Mouse (Mus musculus): ENCODE results near the gene Rap1a.

Gene Rap1a

DNA sequence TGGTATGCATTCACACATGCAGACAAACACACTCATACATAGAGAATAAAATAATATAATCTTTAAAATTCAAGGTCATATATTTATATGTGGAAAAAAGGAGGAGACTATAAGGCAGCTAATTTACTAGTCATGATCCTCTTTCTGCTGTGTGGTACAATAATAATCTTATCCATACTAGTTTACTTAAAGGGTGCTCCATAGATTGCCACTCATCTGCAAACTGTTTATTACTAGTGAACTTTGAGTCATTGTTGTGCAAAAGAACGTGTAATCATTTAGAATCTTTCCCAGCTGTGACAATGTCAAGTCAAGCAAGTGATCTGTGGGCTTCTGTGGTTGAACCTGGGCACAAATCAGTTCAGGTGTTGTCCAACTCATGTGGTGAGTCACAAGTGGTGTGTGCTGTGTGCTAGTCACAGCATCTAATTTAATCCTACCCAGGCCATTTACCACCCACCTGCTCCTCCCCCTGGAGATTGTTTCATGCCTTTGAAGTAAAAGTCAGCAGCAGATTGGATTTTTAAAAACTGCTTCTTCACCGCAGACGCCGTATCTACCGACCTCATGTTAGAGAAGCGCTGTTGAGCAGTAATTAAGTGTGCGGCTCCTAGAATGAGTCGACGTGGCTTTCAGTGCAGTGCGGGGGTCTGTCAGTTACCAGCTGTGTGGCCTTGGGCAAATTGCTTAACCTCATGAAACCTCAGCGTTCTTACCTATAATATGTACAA lies 5.5 kb upstream of the Rap1a start:
- no peak for DNase-seq (ENCODE audit: low spot score)

DNA sequence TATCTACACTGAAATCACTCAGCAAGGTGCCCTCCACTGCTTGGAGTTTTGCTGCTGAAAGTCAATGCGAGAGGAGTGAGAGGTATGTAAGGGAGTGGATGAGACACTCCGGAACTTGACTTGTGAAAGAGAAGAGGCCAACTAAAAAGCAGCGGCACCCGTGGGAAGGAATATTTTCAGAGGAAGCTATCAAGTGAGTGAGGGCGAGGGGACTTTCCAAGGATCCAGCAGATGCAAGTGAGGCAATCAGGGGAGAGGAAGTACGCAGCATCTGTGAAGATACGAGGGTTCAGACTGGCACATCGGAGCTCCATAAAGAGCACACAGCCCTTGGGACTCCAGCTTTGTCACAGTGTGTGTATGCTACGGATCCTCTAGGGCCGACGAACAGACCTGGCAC lies 2.5 kb upstream of the Rap1a start:
- no peak for DNase-seq (ENCODE audit: low spot score)

DNA sequence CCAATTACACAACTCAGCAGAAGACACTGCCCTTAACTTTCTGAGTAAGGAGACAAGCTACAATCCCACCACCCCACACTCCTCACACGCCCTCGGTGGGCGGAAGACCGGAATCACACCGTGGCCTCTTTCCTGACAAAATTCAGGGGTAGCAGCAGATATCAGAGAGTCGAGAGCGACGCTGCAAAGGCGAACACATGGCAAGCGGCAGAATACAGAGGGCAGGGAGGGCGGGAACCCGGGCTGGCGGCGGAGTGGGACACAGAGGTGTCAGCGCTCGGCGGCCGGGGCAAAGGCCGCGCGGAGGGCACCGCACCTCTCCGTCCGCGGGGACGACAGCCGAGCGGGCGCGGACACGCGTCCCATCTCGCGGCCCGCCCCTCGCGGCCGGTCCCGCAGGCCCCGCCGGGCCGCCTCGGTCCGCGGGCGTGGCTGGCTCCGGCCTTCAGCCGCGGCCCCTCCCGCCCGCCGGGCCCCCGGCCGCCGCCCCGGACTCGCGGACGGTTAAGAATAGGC lies 403 bp downstream of the Rap1a start:
- DNase-seq (ENCODE audit: low spot score) = peak; percentile 67

DNA sequence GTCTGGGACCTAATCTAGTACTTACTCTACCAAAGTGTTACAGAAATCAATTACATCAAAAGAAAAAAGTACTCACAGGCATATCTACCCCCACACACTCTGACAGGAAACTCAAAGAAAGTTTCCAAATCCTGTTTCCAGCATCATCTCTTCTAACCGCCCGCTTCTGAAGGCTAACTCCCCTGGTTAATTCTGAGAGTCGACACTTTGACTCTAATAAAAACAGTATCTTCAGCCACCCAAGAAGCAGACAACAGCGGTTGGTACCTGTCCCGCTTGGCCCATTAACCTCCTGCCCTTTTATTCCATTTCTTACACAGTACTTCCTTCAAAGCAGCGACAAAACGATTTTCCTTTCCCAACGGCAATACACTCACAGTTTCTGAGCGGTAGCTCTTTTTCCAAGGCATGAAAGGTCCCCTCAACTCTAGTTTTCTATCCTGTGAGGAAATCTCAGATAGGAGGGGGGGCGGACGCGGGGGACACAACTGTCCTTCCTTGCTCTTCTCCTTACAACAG lies 921 bp downstream of the Rap1a start:
- DNase-seq (ENCODE audit: low spot score) = no peak

DNA sequence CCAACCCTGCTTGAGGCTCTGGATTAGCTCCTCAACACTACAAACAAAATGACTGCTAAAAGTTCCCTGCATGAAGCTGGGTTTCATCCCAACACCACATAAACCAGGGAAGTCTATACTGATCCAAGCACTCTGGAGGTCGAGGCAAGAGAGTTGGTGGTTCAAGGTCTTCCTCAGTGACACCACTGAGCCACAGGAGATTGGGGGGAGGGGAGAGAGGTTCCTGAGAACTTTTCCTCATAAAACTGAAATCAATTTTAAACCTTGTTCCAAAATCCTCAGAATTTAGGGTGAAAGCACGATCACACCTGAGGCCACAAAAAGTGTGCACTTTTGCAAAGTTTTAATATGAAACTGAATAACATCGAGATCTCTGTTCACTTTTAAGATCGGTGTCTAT lies 1.8 kb downstream of the Rap1a start:
- no peak for DNase-seq (ENCODE audit: low spot score)

DNA sequence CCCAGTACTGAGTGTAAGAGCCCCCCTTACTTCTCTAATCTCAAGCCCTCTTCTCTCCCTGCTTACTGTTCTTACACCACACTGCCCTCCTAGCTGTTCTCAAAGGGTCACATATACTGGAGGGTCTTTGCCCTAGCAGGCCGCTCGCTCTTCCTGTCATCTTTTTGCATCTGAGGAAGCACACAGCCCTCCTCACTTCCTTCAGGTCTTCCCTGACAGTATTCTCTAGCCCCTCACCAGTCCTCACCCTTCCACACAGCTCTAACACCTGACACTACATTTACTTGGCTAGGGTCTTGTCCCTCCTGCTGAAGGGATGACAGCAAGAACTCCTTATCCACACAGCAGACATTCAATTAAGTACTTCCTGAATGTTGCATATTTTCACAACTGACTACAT lies 2.4 kb downstream of the Rap1a start:
- DNase-seq (ENCODE audit: low spot score) = no peak

DNA sequence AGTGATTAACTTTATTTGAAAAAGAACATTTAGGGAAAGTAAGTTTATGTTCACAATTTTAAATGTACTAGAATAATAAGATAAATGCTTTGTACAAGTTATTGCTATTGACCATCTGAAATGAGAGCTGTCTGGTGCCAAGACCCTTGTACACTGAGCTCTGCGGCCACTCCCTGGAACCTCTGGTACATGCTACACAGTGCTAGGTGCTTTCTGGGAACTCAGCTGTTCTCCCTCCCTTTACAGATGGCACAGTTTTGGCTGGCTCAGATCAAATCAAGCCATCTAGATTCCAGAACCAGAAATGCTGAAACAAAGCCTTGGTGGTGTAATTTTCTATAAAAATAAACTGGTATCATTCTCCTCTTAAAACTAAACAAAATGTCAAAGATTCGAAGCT lies 3.7 kb downstream of the Rap1a start:
- no peak for DNase-seq (ENCODE audit: low spot score)

DNA sequence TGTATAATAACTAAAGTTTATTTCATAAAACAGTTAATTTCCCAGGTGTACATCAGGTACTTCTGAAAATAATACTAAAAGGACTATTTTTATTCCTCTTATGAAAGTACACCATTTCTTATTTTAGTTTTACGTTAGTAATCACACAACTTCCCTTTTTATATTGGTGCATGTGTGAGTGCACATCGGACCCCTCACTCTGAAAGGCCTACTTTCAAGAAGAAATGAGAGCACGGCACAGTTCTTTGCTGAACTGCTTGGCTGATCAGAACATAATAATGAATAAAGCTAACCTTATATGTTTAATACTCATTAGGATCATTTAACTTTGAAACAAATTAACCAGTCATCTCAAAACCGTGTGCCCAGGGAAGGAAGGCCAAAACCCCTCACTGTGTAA lies 4.4 kb downstream of the Rap1a start:
- DNase-seq (ENCODE audit: low spot score) = no peak

DNA sequence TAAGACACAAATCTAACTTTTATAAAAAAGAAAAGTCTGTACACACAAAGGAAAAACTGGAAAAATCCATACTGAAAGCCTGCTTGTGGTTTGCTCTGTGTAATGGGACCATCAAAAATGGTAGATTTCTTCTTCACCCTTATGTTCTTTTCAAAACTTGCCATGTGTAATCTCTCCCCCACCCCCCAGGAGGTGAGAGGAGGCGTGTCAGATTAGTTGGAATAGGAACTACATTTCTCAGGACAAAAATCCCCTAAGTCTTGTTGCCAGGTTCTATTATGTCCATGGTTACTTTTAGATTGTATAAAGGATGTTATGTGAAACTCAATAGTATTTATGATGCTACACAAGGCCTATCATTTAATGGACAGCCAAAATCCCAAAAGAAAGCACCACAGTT lies 6.8 kb downstream of the Rap1a start:
- DNase-seq (ENCODE audit: low spot score) = no peak

DNA sequence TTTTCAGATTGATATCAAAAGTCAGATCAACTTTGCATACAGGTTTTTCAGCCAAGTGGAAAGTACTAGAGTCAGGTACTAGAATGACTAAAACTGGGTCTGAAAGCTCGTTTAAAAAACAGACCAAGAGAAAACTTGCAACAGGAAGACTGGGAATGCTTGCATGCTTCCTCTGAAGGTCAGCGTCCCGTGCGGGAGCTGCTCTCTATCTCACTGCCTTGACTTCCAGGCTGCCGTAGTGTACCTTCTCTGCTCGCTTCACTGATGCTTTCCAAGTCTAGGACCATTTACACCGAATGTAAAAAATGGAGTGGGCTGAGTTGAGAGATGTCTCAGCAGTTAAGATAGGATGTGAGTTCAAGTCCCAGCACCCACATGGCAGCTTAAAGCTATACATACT lies 8.8 kb downstream of the Rap1a start:
- no peak for DNase-seq (ENCODE audit: low spot score)

DNA sequence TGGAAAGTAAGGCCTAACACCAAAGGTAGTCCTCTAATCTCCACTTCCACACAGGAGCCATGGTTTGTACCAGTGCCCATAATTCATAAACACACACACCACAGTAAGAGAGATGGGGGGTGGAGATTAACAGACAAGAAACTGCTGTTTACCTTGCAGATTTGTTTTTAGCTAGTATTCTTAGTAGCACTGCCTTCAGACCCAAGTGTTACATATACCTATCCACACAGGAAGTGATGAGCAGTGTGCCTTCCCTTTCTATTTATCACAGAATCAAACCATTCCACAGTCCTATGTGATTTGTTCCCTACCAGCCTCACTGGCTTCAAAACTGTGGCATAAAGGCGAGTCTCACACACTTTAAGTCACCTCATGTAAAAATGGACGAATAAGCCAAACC lies 10.0 kb downstream of the Rap1a start:
- DNase-seq (ENCODE audit: low spot score) = no peak

DNA sequence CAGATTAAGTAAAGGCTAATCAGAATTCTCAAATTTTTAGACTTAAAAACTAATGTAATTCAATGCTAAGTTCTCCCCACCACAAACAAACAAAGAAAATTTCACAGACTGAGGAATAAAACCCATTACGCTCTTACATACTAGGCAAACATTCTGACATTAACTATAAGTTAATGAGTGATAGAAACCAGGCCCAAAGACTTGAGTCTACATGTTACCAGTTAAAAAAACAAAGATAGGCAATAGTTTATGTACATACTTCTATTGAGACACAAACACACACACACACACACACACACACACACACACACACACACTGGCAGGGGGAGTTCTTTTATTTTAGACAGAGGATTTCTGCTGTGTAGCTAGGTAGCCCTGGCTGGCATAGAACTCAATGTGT lies 10.8 kb downstream of the Rap1a start:
- no peak for DNase-seq (ENCODE audit: low spot score)

DNA sequence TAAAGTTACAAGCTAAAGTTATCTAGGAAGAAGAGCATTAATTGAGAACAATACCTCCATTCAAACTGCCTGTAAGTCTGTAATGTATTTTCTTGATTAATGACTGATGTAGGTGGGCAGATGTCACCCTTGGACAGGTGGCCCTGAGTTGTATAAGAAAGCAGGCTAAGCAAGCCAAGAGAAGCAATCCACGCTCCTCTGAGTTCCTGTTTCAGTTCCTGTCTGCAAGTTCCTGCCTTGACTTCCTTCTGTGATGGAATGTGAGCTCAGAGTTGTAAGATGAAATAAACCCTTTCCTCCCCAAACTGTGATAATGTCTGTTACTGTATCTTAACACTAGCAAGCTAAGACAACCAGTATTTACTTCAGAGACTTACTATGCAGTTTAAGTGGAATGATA lies 11.4 kb downstream of the Rap1a start:
- DNase-seq (ENCODE audit: low spot score) = no peak

DNA sequence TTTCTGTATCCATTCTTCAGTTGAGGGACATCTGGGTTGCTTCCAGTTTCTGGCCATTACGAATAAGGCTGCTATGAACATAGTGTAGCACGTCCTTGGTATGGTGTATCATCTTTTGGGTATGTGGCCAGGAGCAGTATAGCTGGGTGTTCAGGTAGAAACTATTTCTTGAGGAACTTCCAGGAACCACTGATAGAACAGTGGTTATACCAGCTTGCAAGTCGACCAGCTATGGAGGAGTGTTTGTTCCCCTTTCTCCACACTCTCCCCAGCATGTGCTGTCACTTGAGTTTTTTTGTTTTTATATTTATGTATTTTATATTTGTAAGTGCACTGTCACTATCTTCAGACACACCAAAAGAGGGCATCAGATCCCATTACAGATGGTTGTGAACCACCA lies 13.8 kb downstream of the Rap1a start:
- DNase-seq (ENCODE audit: low spot score) = no peak

DNA sequence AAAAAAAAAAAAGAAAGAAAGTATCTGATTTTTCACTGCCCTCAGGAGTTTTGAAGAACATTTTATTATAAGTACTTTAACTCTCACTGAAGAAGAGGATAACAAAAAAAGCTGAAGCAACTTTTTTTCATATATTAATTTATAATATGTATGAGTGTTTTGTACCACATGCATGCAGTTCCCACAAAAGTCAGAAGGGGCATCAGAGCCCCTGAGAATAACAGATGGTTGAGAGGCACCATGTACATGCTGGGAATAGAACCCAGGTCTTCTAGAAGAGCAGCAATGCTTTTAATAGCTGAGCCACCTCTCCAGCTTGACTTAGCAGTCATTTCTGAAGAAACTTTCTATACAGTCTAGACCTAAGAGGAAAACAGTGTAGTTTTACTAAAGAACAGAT lies 15.3 kb downstream of the Rap1a start:
- DNase-seq (ENCODE audit: low spot score) = no peak

DNA sequence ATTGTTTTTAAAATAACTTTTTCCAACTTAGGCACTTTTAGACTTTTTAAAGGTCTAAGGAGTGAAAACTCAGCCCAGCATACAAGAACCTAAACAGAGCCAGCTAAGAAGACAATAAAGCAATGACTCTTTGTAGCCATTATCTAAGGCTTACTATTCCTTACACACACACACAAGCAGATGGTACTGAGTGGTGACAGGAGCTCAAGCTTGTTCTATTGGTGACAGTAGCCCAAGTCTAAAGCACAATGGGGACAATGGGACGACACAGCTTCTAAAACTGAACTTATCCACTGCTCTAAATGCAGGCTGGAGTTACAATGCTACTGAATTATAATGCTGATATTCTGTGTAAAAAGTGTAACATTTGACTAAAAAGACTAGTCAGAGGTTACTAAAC lies 17.3 kb downstream of the Rap1a start:
- DNase-seq (ENCODE audit: low spot score) = no peak

DNA sequence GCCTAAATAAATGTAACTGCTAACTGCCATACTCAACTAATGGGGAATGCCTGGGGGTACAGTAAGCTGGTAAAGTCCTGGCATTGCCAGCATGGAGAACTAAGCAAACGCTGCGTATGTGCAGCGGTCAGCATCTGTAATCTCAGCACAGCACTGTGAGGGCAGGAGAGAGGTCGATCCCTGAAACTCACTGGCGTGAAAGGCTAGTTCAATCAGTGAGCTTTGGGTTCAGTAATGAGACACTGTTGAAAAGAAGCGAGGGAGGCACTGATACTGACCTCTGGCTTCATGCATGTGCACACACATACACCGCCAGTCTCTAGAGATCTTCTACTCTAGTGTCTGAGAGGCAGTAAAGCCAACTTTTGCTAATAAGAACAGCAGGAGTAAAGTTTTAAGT lies 18.7 kb downstream of the Rap1a start:
- no peak for DNase-seq (ENCODE audit: low spot score)

DNA sequence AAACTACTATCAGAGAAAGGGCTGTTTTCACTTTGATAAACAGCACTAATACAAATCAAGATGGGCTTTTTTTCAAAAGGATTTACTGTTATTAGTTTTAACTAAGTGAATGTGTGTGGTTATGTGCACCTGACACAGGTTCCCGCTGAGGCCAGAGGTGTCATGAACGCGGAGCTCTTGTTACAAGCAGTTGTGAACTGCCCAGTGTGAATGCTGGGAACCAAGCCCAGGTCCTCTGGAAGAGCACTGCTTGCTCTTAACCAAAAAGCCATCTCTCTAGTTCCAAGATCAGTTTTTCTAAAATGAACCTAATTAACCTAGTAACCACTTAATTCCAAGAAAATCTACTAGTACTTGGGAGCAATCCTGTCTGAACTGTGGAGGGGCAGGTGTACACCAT lies 23.1 kb downstream of the Rap1a start:
- DNase-seq (ENCODE audit: low spot score) = no peak

DNA sequence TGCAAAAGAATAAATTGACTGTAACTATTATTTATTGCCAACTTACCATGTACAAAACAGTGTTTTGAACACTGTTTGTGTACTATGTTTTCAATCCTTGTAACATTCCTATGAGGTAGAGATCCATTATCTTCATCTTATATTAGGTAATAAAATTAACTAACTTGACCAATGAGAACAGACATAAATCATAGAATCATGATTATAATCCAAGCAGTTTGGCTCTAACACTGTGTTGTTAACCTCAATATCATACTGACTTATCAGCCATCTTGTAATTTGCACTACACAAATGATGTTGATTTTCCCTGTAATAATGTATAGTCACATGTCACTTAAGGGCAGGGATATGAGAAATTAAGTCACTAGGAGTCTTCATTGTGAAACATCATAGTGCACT lies 26.6 kb downstream of the Rap1a start:
- no peak for DNase-seq (ENCODE audit: low spot score)

DNA sequence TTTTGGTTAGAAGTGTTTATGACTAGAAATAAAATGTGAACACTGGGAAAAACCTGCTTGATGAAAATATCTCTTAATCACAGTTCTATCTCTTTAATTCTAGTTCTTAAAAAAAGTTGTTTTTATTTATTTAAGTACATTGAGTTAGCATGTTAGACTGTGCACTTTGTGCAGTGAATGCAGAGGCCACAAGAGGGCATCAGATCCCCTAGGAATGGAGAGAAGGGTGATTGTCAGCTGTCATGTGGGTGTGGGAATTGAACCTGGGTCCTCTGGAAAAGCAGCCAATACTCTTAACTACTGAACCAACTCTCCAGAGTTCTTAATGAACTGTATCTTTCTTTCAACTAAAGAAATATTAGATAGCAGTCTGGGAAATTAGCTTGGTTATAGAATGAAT lies 29.6 kb downstream of the Rap1a start:
- no peak for DNase-seq (ENCODE audit: low spot score)

DNA sequence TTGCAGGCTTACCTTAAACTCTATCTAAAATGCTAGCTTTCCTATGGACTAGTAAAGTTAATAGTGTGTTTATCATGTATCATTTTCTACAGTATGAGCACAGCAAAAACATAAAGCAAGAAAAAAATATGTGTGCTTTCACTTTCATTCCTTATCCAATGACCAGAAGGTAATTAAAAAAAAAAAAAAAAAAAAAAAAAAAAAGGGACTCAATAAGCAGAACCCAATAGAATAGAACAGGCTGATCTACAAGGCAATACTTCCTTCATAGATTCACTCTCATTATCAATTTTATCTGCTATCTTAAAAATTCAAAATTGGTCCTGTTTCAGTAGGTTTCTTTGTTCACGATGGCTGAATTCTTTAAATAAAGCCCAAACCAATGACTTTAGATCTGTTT lies 30.3 kb downstream of the Rap1a start:
- no peak for DNase-seq (ENCODE audit: low spot score)

DNA sequence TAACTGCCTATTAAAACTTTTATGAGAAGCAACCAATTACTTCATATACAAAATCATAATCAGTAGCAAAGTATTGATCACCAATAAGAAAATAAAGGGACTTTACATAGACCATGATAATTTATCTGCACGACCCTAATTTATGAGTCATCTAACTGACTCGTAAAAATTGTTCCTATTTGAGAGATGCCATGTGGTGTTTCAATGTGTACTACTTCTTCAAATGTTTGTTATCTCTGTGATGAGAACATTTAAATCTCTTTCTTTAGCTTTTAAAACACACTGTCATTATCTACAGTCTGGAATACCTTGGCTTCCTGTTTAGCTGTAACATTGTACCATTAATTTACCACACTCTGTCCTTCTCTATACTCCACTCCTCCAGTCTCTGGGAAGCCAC lies 31.8 kb downstream of the Rap1a start:
- no peak for DNase-seq (ENCODE audit: low spot score)

DNA sequence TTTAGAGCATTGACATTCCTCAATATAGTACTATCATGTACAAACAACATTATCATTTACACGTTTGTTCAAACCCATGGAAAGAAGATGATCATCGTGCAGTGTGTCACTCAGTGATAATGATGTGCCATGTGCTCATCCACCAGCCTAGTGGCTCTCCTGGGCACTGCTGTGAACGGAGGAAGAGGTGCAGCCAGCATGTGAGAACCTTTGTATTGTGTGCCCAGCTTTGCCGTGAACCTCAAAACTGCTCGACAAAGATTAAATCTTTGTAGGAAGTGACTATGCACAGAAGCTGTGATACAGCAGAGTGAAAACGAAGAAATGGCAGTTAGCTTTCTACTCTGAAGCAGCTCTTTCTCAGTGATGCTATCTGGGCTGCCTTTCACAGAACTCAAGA lies 32.6 kb downstream of the Rap1a start:
- no peak for DNase-seq (ENCODE audit: low spot score)

DNA sequence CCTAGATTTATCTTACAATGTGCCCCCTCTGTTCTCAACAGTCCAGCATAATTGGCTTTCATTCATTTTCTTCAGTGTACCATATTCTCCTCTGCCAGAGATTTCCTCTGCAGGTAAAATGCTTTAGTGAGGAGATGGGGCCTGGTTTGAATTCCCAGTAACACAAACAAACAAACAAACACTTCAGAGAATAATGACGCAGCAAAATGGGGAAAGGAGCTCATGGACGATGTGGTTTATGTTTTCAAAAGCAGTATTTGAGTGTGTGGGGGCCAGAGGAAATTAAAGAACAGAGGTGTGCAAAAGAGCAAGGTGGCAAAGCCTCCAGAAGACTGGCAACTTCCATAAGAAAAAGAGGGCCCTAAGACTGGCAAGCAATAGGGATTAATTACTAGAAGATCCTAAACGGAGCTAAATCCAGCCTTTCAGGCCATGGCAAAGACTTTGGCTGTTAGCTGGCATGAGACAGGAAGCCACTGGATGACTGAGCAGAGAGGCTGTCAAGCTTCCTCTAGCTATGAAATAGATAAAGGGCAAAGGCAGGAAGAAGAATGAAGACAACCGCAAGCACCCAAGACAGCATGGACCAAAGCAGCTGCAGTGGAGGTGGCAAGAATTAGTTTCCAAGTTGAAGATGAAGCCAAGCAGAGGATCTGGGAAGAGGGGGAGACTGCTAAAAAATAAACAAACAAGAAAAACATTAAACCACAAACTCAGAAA lies 37.8 kb downstream of the Rap1a start:
- no peak for DNase-seq (ENCODE audit: low spot score)
